Mouse (Mus musculus) neural tube, embryonic 12.5 days (tissue): ENCODE results near the gene Ccsap. TPM values are rescaled to one million over a fixed set of nuclear protein-coding genes. Genes with fewer than 3 reads are reported as not detected.

Source experiments
- ATAC-seq: fragments of 200-750 bp; cut with Nextera tagmentation; 2 replicates; pipeline ENCODE4 v1.8.0; 2017; ENCODE audit warnings: low read depth, mild to moderate bottlenecking, moderate TSS enrichment, moderate library complexity; ENCODE audit not compliant: low FRiP score
- H3K27ac ChIP-seq: fragments of 300-500 bp; sonication (generic); 2 replicates; pipeline ENCODE4 v1.5.1; 2016
- H3K27me3 ChIP-seq: fragments of 300-500 bp; sonication (generic); replicated peaks from 2 replicates; pipeline ENCODE4 v1.6.1; 2016; ENCODE audit warnings: mild to moderate bottlenecking
- H3K36me3 ChIP-seq: fragments of 300-500 bp; sonication (generic); 2 replicates; pipeline ENCODE4 v1.6.1; 2016; ENCODE audit warnings: mild to moderate bottlenecking
- H3K4me1 ChIP-seq: fragments of 300-500 bp; sonication (generic); 2 replicates; pipeline ENCODE4 v1.6.1; 2016
- H3K4me2 ChIP-seq: fragments of 300-500 bp; sonication (generic); replicated peaks from 2 replicates; pipeline ENCODE4 v1.6.1; 2016; ENCODE audit warnings: mild to moderate bottlenecking
- H3K4me3 ChIP-seq: fragments of 300-500 bp; sonication (generic); 2 replicates; pipeline ENCODE4 v1.5.1; 2016
- H3K9ac ChIP-seq: fragments of 300-500 bp; sonication (generic); 2 replicates; pipeline ENCODE4 v1.6.1; 2016; ENCODE audit warnings: mild to moderate bottlenecking
- H3K9me3 ChIP-seq: fragments of 300-500 bp; sonication (generic); 2 replicates; pipeline ENCODE4 v1.6.1; 2016; ENCODE audit warnings: mild to moderate bottlenecking
- WGBS: fragments of 180-500 bp; shearing (Covaris S2); methylation state at CpG from one replicate; pipeline ENCODE4 v1.1.7; 2016; 5-methylcytosine and 5-hydroxymethylcytosine counted together
- polyA plus RNA-seq: library from polyadenylated mRNA; unstranded; fragments of >200 nt; fragmentation: Nextera tagmentation; extraction: Ambion mirVana; gene quantifications from 2 replicates; pipeline ENCODE4 v1.2.1, GENCODE M21; 2016

The Ccsap gene
- polyA plus RNA-seq: 8.2 and 8.5 TPM in 2 replicates

DNA sequence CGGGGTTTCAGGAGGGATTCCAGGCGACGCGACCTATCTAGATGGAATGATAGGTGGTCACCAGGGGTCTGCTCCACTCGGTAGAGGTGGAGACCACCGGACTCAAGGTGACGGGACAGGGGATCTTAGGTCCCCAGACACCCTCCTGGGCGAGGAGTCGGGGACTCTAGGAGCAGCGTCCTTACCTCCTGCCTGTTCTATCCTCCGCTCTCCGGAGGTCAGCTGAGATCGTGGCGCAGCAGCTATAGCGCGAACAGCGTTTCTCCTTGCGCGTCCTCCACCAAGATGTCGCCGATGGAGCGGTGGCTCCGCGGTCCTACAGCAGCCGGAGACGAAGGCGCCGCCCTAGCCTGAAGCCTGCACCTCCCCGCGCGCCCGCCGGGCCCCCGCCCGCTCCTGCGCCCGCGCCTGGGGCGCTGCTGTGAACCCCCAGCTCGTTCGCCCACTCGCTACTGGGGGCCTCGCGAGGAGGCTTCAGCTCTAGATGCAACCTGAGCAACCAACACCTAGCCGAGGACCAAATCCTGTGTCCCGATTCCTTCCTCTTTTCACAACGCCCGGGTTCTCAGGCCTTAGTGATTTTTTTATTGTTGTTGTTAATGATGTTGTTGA is at the start of gene Ccsap:
TSS of gene Ccsap (minus strand) at position 562 of the 612 bp plus-strand sequence.
- Histone ChIP-seq H3K9ac (peak within 1 kb of the TSS; percentile 79), H3K9me3 (no peaks in the 10 kb centered on the region), H3K36me3 (no peaks in the 10 kb centered on the region), H3K4me1 (peaks cover 11% of the 10 kb centered on the region), H3K27me3 (peaks cover 24% of the 10 kb centered on the region), H3K4me3 (peak within 1 kb of the TSS; percentile 90), H3K27ac (peak within 1 kb of the TSS; percentile 51), H3K4me2 (peak within 1 kb of the TSS; percentile 81)
- 1% methylated on average over 48 of the region's 48 CpGs for WGBS
- ATAC-seq: peak; percentile 71

DNA sequence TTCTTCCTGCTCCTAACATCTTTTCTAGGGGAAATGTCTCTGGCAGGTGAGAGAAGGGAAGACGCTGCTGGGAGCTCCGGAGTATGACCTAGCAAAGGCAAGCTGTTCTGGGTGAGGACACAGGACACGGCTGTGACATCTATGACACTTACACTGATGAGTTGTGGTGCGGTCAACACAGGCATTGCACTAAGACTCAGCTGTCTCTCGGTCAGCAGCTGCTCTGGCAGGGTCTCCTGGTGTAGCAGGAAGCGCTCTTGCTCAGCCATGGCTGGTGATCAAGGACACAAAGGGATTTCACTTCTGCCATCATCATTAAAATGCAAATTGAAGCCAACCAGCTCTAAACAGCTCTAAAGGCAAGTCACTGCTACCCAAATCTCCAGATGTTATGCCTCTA is 47.6 kb upstream of the Ccsap start:
- no peaks in the 10 kb centered on the region for H3K27me3 ChIP-seq
- WGBS: 89% methylated on average over 6 of the region's 6 CpGs
- H3K9me3 ChIP-seq: no peaks in the 10 kb centered on the region
- no peak overlapping the region for H3K27ac ChIP-seq
- no peaks in the 10 kb centered on the region for H3K4me1 ChIP-seq
- H3K4me3 ChIP-seq: no peak overlapping the region
- ATAC-seq: no peak
- H3K36me3 ChIP-seq: peaks cover 79% of the 10 kb centered on the region
- H3K9ac ChIP-seq: no peak overlapping the region
- H3K4me2 ChIP-seq: no peak overlapping the region

DNA sequence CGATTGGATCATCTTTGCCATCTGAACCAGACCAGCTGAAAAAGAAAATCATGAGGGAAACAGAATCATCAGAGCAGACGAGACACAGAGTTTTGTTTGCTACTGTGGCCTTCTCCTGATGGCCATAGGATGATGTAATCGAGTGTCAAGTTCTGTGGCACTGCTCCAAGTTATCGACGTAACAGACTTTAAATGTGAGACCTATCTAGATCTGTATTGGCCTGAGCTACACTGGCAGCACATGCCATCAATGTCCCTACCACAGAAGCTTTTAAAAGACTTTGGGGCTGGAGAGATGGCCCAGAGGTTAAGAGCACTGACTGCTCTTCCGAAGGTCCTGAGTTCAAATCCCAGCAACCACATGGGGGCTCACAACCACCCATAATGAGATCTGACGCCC is 42.6 kb upstream of the Ccsap start:
- ATAC-seq: no peak
- no peaks in the 10 kb centered on the region for H3K27me3 ChIP-seq
- no peak overlapping the region for H3K4me3 ChIP-seq
- WGBS: 89% methylated on average over 7 of the region's 7 CpGs
- no peak overlapping the region for H3K9ac ChIP-seq
- H3K4me1 ChIP-seq: no peaks in the 10 kb centered on the region
- H3K36me3 ChIP-seq: peaks cover 70% of the 10 kb centered on the region
- H3K27ac ChIP-seq: no peak overlapping the region
- no peaks in the 10 kb centered on the region for H3K9me3 ChIP-seq
- no peak overlapping the region for H3K4me2 ChIP-seq

DNA sequence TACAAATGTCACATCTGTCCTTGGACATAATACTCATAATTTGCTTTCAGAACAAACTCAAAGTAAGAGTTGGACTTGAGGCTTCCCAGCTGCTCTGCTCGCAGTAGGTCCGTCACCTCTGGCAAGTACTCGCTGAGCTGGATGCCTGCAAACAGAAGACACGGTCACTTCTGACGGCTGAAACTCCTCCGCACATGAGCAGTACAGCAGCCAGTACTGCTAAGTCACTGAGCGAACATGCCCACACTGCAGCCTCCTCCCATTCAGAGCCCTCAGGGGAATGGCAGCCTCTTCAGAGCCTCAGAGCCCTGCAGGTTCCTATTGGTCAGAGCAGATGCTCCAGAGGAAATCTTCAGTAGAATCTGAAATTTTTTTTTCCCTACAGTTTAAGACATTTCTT is 39.4 kb upstream of the Ccsap start:
- 89% methylated on average over 7 of the region's 7 CpGs for WGBS
- H3K36me3 ChIP-seq: peaks cover 46% of the 10 kb centered on the region
- no peak for ATAC-seq

DNA sequence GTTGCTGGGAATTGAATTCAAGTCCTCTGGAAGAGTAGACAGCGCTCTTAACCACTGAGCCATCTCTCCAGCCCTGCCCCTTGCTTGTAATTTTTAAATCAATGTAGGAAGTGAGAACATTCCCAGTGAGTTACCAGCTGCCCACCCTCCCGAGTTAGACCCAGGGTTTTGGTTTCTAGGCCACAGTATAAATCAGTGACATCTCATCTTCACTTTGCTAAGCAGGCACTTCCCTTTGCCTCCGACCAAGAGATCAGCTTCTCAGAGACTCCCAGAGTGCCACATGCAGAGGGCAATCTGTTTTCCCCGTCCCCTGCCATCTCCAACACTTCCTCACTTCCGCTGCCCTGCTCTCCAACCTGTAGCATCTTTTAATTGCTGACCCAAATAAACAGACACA is 38.6 kb upstream of the Ccsap start:
- no peaks in the 10 kb centered on the region for H3K9me3 ChIP-seq
- peaks cover 32% of the 10 kb centered on the region for H3K27me3 ChIP-seq
- ATAC-seq: no peak
- H3K36me3 ChIP-seq: peaks cover 38% of the 10 kb centered on the region
- H3K4me1 ChIP-seq: no peaks in the 10 kb centered on the region
- H3K4me3 ChIP-seq: no peak overlapping the region
- WGBS: 84% methylated on average over 5 of the region's 5 CpGs
- H3K9ac ChIP-seq: no peak overlapping the region
- no peak overlapping the region for H3K27ac ChIP-seq
- no peak overlapping the region for H3K4me2 ChIP-seq

More for the DNA sequence above, 39.4 kb upstream of the Ccsap start:
- H3K4me3 ChIP-seq: no peak overlapping the region
- no peak overlapping the region for H3K27ac ChIP-seq
- no peaks in the 10 kb centered on the region for H3K9me3 ChIP-seq
- no peak overlapping the region for H3K9ac ChIP-seq
- peaks cover 24% of the 10 kb centered on the region for H3K27me3 ChIP-seq
- H3K4me2 ChIP-seq: no peak overlapping the region
- H3K4me1 ChIP-seq: no peaks in the 10 kb centered on the region

DNA sequence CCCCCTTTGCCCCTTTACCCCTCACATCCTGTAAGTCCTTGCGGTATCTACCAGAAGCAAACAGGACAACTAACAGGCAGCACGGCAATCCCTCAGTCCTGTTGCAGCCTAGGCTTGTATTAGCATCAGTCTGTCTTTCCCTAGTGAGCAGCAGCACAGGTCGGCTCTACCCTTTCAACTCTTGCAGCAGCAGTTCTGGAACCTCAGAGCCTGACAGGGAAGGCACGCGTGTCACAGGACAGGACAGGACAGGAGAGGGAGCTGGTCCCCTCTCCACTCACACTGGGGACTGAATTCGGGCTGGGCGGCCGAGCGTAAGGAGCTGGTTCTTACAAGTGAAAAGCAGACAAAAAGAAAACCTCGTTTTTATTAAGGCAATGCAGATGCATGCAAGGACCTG is 36.8 kb upstream of the Ccsap start:
- H3K27ac ChIP-seq: no peak overlapping the region
- H3K4me2 ChIP-seq: no peak overlapping the region
- ATAC-seq: no peak
- H3K9me3 ChIP-seq: no peaks in the 10 kb centered on the region
- H3K27me3 ChIP-seq: peaks cover 50% of the 10 kb centered on the region
- peaks cover 20% of the 10 kb centered on the region for H3K36me3 ChIP-seq
- H3K9ac ChIP-seq: no peak overlapping the region
- H3K4me1 ChIP-seq: peaks cover 11% of the 10 kb centered on the region
- H3K4me3 ChIP-seq: no peak overlapping the region
- WGBS: 61% methylated on average over 10 of the region's 10 CpGs

DNA sequence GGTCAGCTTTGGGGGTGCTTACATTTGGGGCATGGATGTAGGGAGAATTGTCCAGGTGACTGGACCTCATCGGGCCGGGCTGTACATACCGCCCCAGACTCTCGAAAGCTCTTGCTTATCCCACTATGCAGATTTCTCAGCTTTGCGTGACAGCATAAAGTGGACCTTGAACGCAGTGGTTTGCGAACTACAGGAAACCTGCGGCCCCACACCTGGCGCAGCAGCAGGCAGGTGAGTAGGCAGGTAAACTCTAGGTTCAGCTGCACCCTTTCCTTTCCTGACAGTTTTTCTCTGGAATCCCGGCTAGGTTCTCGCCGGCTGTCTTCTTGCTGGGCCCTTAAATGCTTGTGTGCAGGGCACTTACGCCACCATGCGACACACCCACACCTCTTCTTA is 36.4 kb upstream of the Ccsap start:
- peaks cover 16% of the 10 kb centered on the region for H3K36me3 ChIP-seq
- WGBS: 70% methylated on average over 14 of the region's 14 CpGs
- no peak overlapping the region for H3K9ac ChIP-seq
- H3K4me1 ChIP-seq: peaks cover 15% of the 10 kb centered on the region
- H3K4me3 ChIP-seq: no peak overlapping the region
- no peaks in the 10 kb centered on the region for H3K9me3 ChIP-seq
- H3K27ac ChIP-seq: no peak overlapping the region
- H3K4me2 ChIP-seq: no peak overlapping the region
- peaks cover 54% of the 10 kb centered on the region for H3K27me3 ChIP-seq
- ATAC-seq: no peak

DNA sequence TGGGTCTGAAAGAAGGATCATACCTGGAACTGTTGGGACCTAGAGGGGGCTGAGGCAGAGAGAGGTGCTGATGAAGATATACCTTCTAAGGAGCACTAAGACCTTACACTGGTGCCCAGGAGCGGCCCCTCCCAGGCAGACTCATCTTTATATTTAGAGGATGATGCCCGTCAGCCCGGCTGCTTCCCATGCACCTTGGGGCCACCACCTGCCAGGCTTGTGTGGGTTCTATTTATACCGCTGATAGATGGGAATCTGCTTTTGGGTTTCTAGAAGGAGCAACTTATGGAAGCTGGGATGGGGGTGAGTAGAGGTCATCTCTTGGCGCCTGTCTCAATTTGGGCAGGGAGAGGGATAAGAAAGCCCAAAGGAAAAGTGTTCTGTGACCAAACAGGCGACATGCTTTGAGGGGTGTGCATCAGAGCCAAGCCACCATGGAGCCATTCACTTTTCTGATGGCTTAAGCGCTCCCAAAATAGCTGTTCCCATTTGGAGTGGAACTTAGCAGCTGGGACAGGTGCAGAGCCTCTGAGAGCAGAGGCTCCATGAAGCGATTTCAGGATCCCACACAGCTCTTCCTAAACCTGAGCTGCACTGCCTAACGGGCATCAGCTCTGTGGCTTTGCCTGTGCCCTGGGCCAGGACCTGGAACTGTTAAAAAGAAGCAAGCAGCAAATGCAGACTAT is 35.8 kb upstream of the Ccsap start:
- Histone ChIP-seq H3K4me1 (peaks cover 18% of the 10 kb centered on the region), H3K27ac (no peak overlapping the region), H3K9ac (no peak overlapping the region), H3K9me3 (no peaks in the 10 kb centered on the region), H3K36me3 (peaks cover 10% of the 10 kb centered on the region), H3K4me2 (no peak overlapping the region), H3K27me3 (peaks cover 59% of the 10 kb centered on the region), H3K4me3 (no peak overlapping the region)
- no peak for ATAC-seq
- WGBS: 74% methylated on average over 9 of the region's 9 CpGs

DNA sequence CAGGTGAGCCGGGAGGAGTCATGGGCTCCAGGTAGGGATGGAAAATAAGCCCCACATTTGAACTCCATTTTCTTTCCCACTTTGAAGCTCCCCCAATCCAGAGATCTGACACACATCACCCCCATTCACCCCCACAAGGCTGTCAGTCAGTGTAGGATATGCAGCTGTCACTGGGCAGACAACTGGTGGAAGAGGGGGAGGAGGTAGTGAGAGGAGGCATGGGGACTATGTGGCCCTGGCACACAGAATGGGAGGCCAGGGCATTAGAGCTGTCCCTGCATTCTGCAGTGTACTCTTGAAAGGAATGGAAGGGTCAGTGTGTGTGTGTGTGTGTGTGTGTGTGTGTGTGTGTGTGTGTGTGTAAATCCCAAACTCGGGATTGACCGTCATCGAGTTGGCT is 35.2 kb upstream of the Ccsap start:
- ATAC-seq: no peak
- Histone ChIP-seq H3K9me3 (no peaks in the 10 kb centered on the region), H3K4me2 (no peak overlapping the region), H3K36me3 (peaks cover 4% of the 10 kb centered on the region; the same call in 1 of the 2 replicates), H3K27ac (no peak overlapping the region), H3K9ac (no peak overlapping the region), H3K4me1 (peaks cover 18% of the 10 kb centered on the region), H3K4me3 (no peak overlapping the region), H3K27me3 (peaks cover 65% of the 10 kb centered on the region)
- 72% methylated on average over 4 of the region's 4 CpGs for WGBS

DNA sequence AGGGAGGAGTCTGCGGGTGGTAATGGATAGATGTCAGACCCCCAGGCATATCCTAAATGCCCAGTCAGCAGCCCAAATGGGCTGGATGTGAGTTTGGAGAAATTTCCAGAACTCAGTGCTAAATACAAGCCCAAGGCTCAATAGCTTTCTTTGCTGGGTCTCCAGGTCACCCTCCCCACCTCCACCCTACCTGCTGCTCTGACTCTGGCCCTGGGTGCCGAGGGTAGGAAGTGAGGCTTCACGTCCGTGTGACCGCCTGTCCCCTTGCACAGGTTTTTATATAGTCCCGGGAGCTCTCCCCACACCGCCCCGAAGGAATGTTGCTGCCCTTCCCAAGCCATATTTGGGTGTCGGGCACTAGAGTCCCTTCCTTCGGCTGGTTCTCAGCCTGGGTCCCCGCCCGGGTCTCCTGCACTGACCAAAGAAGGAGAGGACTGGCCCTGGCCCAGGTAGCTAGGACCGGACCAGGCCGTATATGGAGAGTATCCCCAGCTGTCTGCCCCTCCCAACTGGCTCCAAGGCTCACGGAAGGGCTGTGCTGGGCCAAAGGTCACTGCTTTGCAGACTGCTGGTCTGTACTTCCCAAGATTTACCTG is 34.6 kb upstream of the Ccsap start, which contains the start of gene Acta1:
TSS of gene Acta1 (minus strand) at position 250 of the 596 bp plus-strand sequence.
- Histone ChIP-seq H3K36me3 (0 out of 2 replicates have a peak, but pooled peaks cover 3% of the 10 kb centered on the region), H3K4me3 (no peak within 1 kb of the TSS), H3K27ac (no peak within 1 kb of the TSS), H3K4me2 (no peak within 1 kb of the TSS), H3K9me3 (no peaks in the 10 kb centered on the region), H3K27me3 (peaks cover 72% of the 10 kb centered on the region), H3K4me1 (peaks cover 18% of the 10 kb centered on the region), H3K9ac (no peak within 1 kb of the TSS)
- 26% methylated on average over 15 of the region's 15 CpGs for WGBS
- ATAC-seq: no peak

DNA sequence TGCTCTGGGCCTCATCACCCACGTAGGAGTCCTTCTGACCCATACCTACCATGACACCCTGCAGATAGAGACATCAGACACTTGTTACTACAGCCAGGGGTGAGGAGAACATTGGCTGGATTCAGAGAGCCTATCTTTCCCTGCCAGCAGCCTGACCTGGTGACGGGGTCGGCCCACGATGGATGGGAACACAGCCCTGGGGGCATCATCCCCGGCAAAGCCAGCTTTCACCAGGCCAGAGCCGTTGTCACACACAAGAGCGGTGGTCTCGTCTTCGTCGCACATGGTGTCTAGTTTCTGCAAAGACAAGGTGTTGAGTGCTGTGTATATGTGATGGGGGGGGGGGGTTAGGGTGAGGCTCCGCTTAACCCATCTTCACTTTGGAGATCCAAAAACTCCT is 33.4 kb upstream of the Ccsap start:
- H3K36me3 ChIP-seq: no peaks in the 10 kb centered on the region
- no peak overlapping the region for H3K9ac ChIP-seq
- no peaks in the 10 kb centered on the region for H3K9me3 ChIP-seq
- H3K4me1 ChIP-seq: peaks cover 18% of the 10 kb centered on the region
- 82% methylated on average over 11 of the region's 11 CpGs for WGBS
- no peak overlapping the region for H3K4me2 ChIP-seq
- no peak overlapping the region for H3K4me3 ChIP-seq
- no peak for ATAC-seq
- H3K27me3 ChIP-seq: peaks cover 77% of the 10 kb centered on the region
- no peak overlapping the region for H3K27ac ChIP-seq

DNA sequence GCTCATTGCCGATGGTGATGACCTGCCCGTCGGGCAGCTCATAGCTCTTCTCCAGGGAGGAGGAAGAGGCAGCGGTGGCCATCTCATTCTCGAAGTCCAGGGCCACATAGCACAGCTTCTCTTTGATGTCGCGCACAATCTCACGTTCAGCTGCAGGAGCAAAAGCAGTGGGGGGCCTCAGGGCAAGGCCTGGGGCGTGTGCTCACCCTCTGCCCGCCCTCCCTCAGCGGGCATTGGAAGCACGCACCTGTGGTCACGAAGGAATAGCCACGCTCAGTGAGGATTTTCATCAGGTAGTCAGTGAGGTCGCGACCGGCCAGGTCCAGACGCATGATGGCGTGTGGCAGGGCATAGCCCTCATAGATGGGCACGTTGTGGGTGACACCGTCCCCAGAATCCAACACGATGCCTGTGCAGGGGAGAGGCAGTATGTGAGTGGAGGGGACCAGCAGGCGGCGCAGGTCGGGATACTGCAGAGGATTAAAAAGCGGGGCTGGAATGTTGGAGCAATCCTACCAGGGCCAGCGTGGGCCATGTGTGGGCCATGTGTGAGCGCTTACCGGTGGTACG is 32.7 kb upstream of the Ccsap start:
- 13% methylated on average over 30 of the region's 30 CpGs for WGBS
- Histone ChIP-seq H3K27me3 (peaks cover 77% of the 10 kb centered on the region), H3K9ac (peak overlapping the region; percentile 35; the same call in 1 of the 2 replicates), H3K36me3 (no peaks in the 10 kb centered on the region), H3K9me3 (no peaks in the 10 kb centered on the region), H3K4me1 (peaks cover 18% of the 10 kb centered on the region), H3K4me2 (peak overlapping the region; percentile 62), H3K27ac (no peak overlapping the region), H3K4me3 (peak overlapping the region; percentile 33)
- peak; percentile 57; the same call in 1 of the 2 replicates for ATAC-seq
